Mouse (Mus musculus) olfactory bulb, adult 2 months (tissue): Measurements from ENCODE around the gene Ccp110.

Experiments used
- CTCF ChIP-seq: fragments of 200-500 bp; IDR thresholded peaks from 2 replicates; pipeline ENCODE4 v1.5.1; 2012; ENCODE audit warnings: low read depth, mild to moderate bottlenecking, low read length, moderate library complexity; ENCODE audit not compliant: insufficient read depth
- POLR2A ChIP-seq: fragments of 200-500 bp; IDR thresholded peaks from 2 replicates; pipeline ENCODE4 v1.6.1; 2012; ENCODE audit warnings: mild to moderate bottlenecking, low read depth, low read length, moderate library complexity; ENCODE audit not compliant: insufficient read depth

DNA sequence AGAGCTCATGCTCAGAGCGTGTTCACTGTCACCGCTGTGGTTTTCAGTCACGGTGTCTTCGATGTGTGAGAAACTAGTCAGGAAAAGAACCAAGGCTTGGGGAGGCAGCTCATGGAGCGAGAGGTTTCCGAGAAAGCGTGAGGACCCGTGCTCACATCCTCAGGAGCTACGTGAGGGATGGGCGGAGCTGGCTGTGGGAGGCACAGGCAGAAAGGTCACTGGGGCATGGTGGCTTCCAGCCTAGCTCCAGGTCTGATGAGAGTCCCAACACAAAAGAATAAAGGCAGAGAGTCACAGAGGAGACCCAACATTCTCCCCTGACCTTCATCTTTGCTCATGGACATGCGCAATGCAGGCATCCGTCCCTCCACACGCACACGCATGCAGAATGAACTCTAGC lies 52.4 kb downstream of the Ccp110 start:
- TF ChIP-seq CTCF (no peak), POLR2A (no peak)
